Mouse (Mus musculus) lung, adult 2 months (tissue): Measurements from ENCODE around the gene Wdr5b.

Experiments used
- CTCF ChIP-seq: fragments of 200-500 bp; IDR thresholded peaks from 2 replicates; pipeline ENCODE4 v1.5.1; 2011; ENCODE audit warnings: mild to moderate bottlenecking, low read length, control low read depth; ENCODE audit not compliant: insufficient read depth
- POLR2A ChIP-seq: fragments of 200-500 bp; IDR thresholded peaks from 2 replicates; pipeline ENCODE4 v1.6.1; 2011; ENCODE audit warnings: low read depth, mild to moderate bottlenecking, control low read depth, low read length, borderline replicate concordance; ENCODE audit errors: extremely low read depth

- TF ChIP-seq POLR2A (no peak), CTCF (no peak)
These were observed 23.9 kb downstream of the Wdr5b start for GRCm38 (mm10) chr16:36064904-36065303.
